Mouse (Mus musculus): ENCODE results near the gene Lrrc45. TPM values are rescaled to one million over a fixed set of nuclear protein-coding genes. Genes with fewer than 3 reads are reported as not detected.
A peak's percentile ranks its signal among the peaks of the same experiment; 100 is the strongest.
"Not testable (repeated sequence)": the region's sequence is repeated elsewhere in the genome, so short reads cannot be mapped to it uniquely, and the experiment has no call there.

The Lrrc45 gene
- polyA plus RNA-seq, 1 experiment = 23.9 TPM

GRCm38 (mm10) chr11:120760236-120760635 is 46.5 kb downstream of the Lrrc45 start:
- WGBS = 76% methylated on average over 9 of the region's 9 CpGs
- H3K4me1 ChIP-seq (ENCODE audit: control insufficient read depth, insufficient read depth, insufficient read length, low read length) = peaks cover 4% of the 10 kb centered on the region
- TF ChIP-seq CTCF (IDR thresholded peaks at IDR 0.05; ENCODE audit: extremely low read depth, insufficient read length, insufficient replicate concordance, low read depth, low read length) (no peak), POLR2A (IDR thresholded peaks at IDR 0.05; ENCODE audit: low read depth, low read length) (no peak)
- H3K4me3 ChIP-seq (ENCODE audit: low read depth, low read length) = no peak overlapping the region
- H3K27ac ChIP-seq (ENCODE audit: insufficient read depth, low read depth, low read length) = no peak overlapping the region
- no peaks in the 10 kb centered on the region for H3K36me3 ChIP-seq (ENCODE audit: control insufficient read depth, insufficient read depth, low read length)
- no peaks in the 10 kb centered on the region for H3K27me3 ChIP-seq (ENCODE audit: control insufficient read depth, insufficient read depth, low read length)

GRCm38 (mm10) chr11:120761811-120762671 is 48.3 kb downstream of the Lrrc45 start:
- peaks cover 4% of the 10 kb centered on the region for H3K4me1 ChIP-seq (ENCODE audit: control insufficient read depth, insufficient read depth, insufficient read length, low read length)
- H3K27me3 ChIP-seq (ENCODE audit: control insufficient read depth, insufficient read depth, low read length) = no peaks in the 10 kb centered on the region
- TF ChIP-seq CTCF (IDR thresholded peaks at IDR 0.05; ENCODE audit: extremely low read depth, insufficient read length, insufficient replicate concordance, low read depth, low read length) (no peak), POLR2A (IDR thresholded peaks at IDR 0.05; ENCODE audit: low read depth, low read length) (no peak)
- WGBS = 49% methylated on average over 14 of the region's 14 CpGs
- H3K36me3 ChIP-seq (ENCODE audit: control insufficient read depth, insufficient read depth, low read length) = no peaks in the 10 kb centered on the region
- no peak overlapping the region for H3K27ac ChIP-seq (ENCODE audit: insufficient read depth, low read depth, low read length)
- 0 out of 2 replicates have a peak overlapping the region, but pooled peaks have one; percentile 27 for H3K4me3 ChIP-seq (ENCODE audit: low read depth, low read length)

GRCm38 (mm10) chr11:120762672-120763041 is 48.9 kb downstream of the Lrrc45 start, which contains the start of gene Hmga1b:
Gene Hmga1b (plus strand): TSS chr11:120762794.
- 5% methylated on average over 14 of the region's 14 CpGs for WGBS
- H3K4me1 ChIP-seq (ENCODE audit: control insufficient read depth, insufficient read depth, insufficient read length, low read length); H3K27ac ChIP-seq (ENCODE audit: insufficient read depth, low read depth, low read length); H3K36me3 ChIP-seq (ENCODE audit: control insufficient read depth, insufficient read depth, low read length); H3K27me3 ChIP-seq (ENCODE audit: control insufficient read depth, insufficient read depth, low read length): not testable (repeated sequence)
- H3K4me3 ChIP-seq (ENCODE audit: low read depth, low read length) = peak within 1 kb of the TSS; percentile 27

GRCm38 (mm10) chr11:120763121-120763999 is 49.6 kb downstream of the Lrrc45 start:
- H3K36me3 ChIP-seq (ENCODE audit: control insufficient read depth, insufficient read depth, low read length); H3K27ac ChIP-seq (ENCODE audit: insufficient read depth, low read depth, low read length); H3K27me3 ChIP-seq (ENCODE audit: control insufficient read depth, insufficient read depth, low read length): not testable (repeated sequence)
- Histone ChIP-seq H3K4me1 (ENCODE audit: control insufficient read depth, insufficient read depth, insufficient read length, low read length) (peaks cover 10% of the 10 kb centered on the region), H3K4me3 (ENCODE audit: low read depth, low read length) (peak overlapping the region; percentile 27)
- WGBS = 40% methylated on average over 5 of the region's 23 CpGs

GRCm38 (mm10) chr11:120767023-120767422 is 53.3 kb downstream of the Lrrc45 start:
- H3K36me3 ChIP-seq (ENCODE audit: control insufficient read depth, insufficient read depth, low read length); H3K27me3 ChIP-seq (ENCODE audit: control insufficient read depth, insufficient read depth, low read length); H3K27ac ChIP-seq (ENCODE audit: insufficient read depth, low read depth, low read length); H3K4me3 ChIP-seq (ENCODE audit: low read depth, low read length): not testable (repeated sequence)
- H3K4me1 ChIP-seq (ENCODE audit: control insufficient read depth, insufficient read depth, insufficient read length, low read length) = peaks cover 12% of the 10 kb centered on the region
- 81% methylated on average over 5 of the region's 7 CpGs for WGBS

- peak overlapping the region; percentile 52; the same call in 1 of the 2 replicates for H3K27ac ChIP-seq (ENCODE audit: insufficient read depth, low read depth, low read length)
- WGBS = 23% methylated on average over 1 of the region's 1 CpGs
Observed at GRCm38 (mm10) chr11:120768206-120768605, 54.5 kb downstream of the Lrrc45 start.

More at GRCm38 (mm10) chr11:120768206-120768605, 54.5 kb downstream of the Lrrc45 start:
- Histone ChIP-seq H3K27me3 (ENCODE audit: control insufficient read depth, insufficient read depth, low read length) (no peaks in the 10 kb centered on the region), H3K36me3 (ENCODE audit: control insufficient read depth, insufficient read depth, low read length) (no peaks in the 10 kb centered on the region), H3K4me1 (ENCODE audit: control insufficient read depth, insufficient read depth, insufficient read length, low read length) (peaks cover 8% of the 10 kb centered on the region), H3K4me3 (ENCODE audit: low read depth, low read length) (no peak overlapping the region)
- no peak for TF ChIP-seq CTCF (IDR thresholded peaks at IDR 0.05; ENCODE audit: extremely low read depth, insufficient read length, insufficient replicate concordance, low read depth, low read length)
- TF ChIP-seq POLR2A (IDR thresholded peaks at IDR 0.05; ENCODE audit: low read depth, low read length) = no peak

Other genes starting within 250 kb of the Lrrc45 start
- gene Arl16, start 246.3 kb upstream of the Lrrc45 start, polyA plus RNA-seq (2012; rRNA removed) = 14.3 and 15.4 TPM in 2 replicates
- gene Mrpl12, start 229.3 kb upstream of the Lrrc45 start, polyA plus RNA-seq (2012; rRNA removed) = 130 and 155 TPM in 2 replicates
- gene Slc25a10, start 222.1 kb upstream of the Lrrc45 start, polyA plus RNA-seq (2012; rRNA removed) = 298 and 416 TPM in 2 replicates
- gene Gcgr, start 183.2 kb upstream of the Lrrc45 start, polyA plus RNA-seq (2012; rRNA removed) = 1.4 and 2.6 TPM in 2 replicates
- 24.0 and 30.3 TPM in 2 replicates for gene Mcrip1, start 164.2 kb upstream of the Lrrc45 start, polyA plus RNA-seq (2012; rRNA removed)
- gene Ppp1r27, start 162.8 kb upstream of the Lrrc45 start, polyA plus RNA-seq (2012; rRNA removed) = 0.51 TPM in 1 of 2 replicates, not detected in the other
- 442 and 705 TPM in 2 replicates for gene P4hb, start 140.7 kb upstream of the Lrrc45 start, polyA plus RNA-seq (2012; rRNA removed)
- gene Arhgdia, start 132.3 kb upstream of the Lrrc45 start, polyA plus RNA-seq (2012; rRNA removed) = 489 and 1,022 TPM in 2 replicates
- gene Alyref, start 115.6 kb upstream of the Lrrc45 start, polyA plus RNA-seq (2012; rRNA removed) = 12.0 and 24.0 TPM in 2 replicates
- 46.4 and 97.9 TPM in 2 replicates for gene Anapc11, start 115.5 kb upstream of the Lrrc45 start, polyA plus RNA-seq (2012; rRNA removed)
- gene Npb, start 105.4 kb upstream of the Lrrc45 start, polyA plus RNA-seq (2012; rRNA removed) = 0.98 and 7.2 TPM in 2 replicates
- 449 and 1,029 TPM in 2 replicates for gene Pcyt2, start 96.0 kb upstream of the Lrrc45 start, polyA plus RNA-seq (2012; rRNA removed)
- gene Sirt7, start 88.7 kb upstream of the Lrrc45 start, polyA plus RNA-seq (2012; rRNA removed) = 99.1 and 147 TPM in 2 replicates
- gene Mafg, start 80.3 kb upstream of the Lrrc45 start, polyA plus RNA-seq (2012; rRNA removed) = 24.8 and 33.6 TPM in 2 replicates
- gene Pycr1, start 70.2 kb upstream of the Lrrc45 start, polyA plus RNA-seq (2012; rRNA removed) = 17.1 and 19.9 TPM in 2 replicates
- 0.39 and 1.0 TPM in 2 replicates for gene Myadml2, start 65.8 kb upstream of the Lrrc45 start, polyA plus RNA-seq (2012; rRNA removed)
- gene Notum, start 52.8 kb upstream of the Lrrc45 start, polyA plus RNA-seq (2012; rRNA removed) = 0.67 and 0.99 TPM in 2 replicates
- 86.9 and 138 TPM in 2 replicates for gene Aspscr1, start 41.0 kb upstream of the Lrrc45 start, polyA plus RNA-seq (2012; rRNA removed)
- 38.4 and 46.2 TPM in 2 replicates for gene Cenpx, start 187 bp upstream of the Lrrc45 start, polyA plus RNA-seq (2012; rRNA removed)
- gene Rac3, start 7.5 kb downstream of the Lrrc45 start, polyA plus RNA-seq (2012; rRNA removed) = 4.1 and 5.1 TPM in 2 replicates
- gene Dcxr, start 13.4 kb downstream of the Lrrc45 start, polyA plus RNA-seq (2012; rRNA removed) = 102 and 127 TPM in 2 replicates
- 1.2 and 11.4 TPM in 2 replicates for gene Cbr2, start 18.2 kb downstream of the Lrrc45 start, polyA plus RNA-seq (2012; rRNA removed)
- 1.4 and 58.5 TPM in 2 replicates for gene Hmga1b, start 48.9 kb downstream of the Lrrc45 start, polyA plus RNA-seq (2012; rRNA removed)
- 41.0 and 90.5 TPM in 2 replicates for gene Rfng, start 70.3 kb downstream of the Lrrc45 start, polyA plus RNA-seq (2012; rRNA removed)
- 57.5 and 86.4 TPM in 2 replicates for gene Gps1, start 70.3 kb downstream of the Lrrc45 start, polyA plus RNA-seq (2012; rRNA removed)
- gene Dus1l, start 82.5 kb downstream of the Lrrc45 start, polyA plus RNA-seq (2012; rRNA removed) = 24.1 and 29.0 TPM in 2 replicates
- 151 and 154 TPM in 2 replicates for gene Fasn, start 110.6 kb downstream of the Lrrc45 start, polyA plus RNA-seq (2012; rRNA removed)
- gene Ccdc57, start 218.9 kb downstream of the Lrrc45 start, polyA plus RNA-seq (2012; rRNA removed) = 0.43 and 0.84 TPM in 2 replicates
- 56.8 and 68.9 TPM in 2 replicates for gene Slc16a3, start 234.6 kb downstream of the Lrrc45 start, polyA plus RNA-seq (2012; rRNA removed)

Measured in small intestine, adult 2 months (tissue).